Mouse (Mus musculus) heart, embryonic 14.5 days (tissue): Measurements from ENCODE around the gene Nexn. TPM values are rescaled to one million over a fixed set of nuclear protein-coding genes. Genes with fewer than 3 reads are reported as not detected.

Source experiments
- ATAC-seq: fragments of 200-750 bp; cut with Nextera tagmentation; 2 replicates; pipeline ENCODE4 v1.8.0; 2017; ENCODE audit warnings: low read depth, moderate TSS enrichment; ENCODE audit not compliant: insufficient number of reproducible peaks, insufficient read depth, low FRiP score
- H3K27ac ChIP-seq, 2 experiments: fragments of 200-500 bp in 1 of 2; fragments of 300-500 bp in 1 of 2; sonication (generic) in 1 of 2; replicated peaks in 1 of 2; 2 replicates each; pipeline ENCODE4 v1.5.1; 2012 to 2014; ENCODE audit warnings: low read depth in 2 of 2, low read length in 2 of 2, control low read depth in 1 of 2, mild to moderate bottlenecking in 1 of 2, mixed read lengths in 1 of 2; ENCODE audit not compliant: control insufficient read depth in 1 of 2, insufficient read depth in 1 of 2
- H3K27me3 ChIP-seq: fragments of 300-500 bp; sonication (generic); 2 replicates; pipeline ENCODE4 v1.6.1; 2014; ENCODE audit warnings: mild to moderate bottlenecking, low read length, control low read depth; ENCODE audit not compliant: control insufficient read depth, insufficient read depth
- H3K36me3 ChIP-seq: fragments of 300-500 bp; sonication (generic); 2 replicates; pipeline ENCODE4 v1.6.1; 2014; ENCODE audit warnings: mild to moderate bottlenecking, control low read depth, low read length, mixed read lengths; ENCODE audit not compliant: control insufficient read depth, insufficient read depth
- H3K4me1 ChIP-seq, 2 experiments: fragments of 200-500 bp in 1 of 2; fragments of 300-500 bp in 1 of 2; sonication (generic) in 1 of 2; 2 replicates each; pipeline ENCODE4 v1.6.1; 2012 to 2014; ENCODE audit warnings: low read length in 2 of 2, control low read depth in 1 of 2, mixed read lengths in 1 of 2; ENCODE audit not compliant: control insufficient read depth in 2 of 2, insufficient read depth in 2 of 2
- H3K4me2 ChIP-seq: fragments of 300-500 bp; sonication (generic); 2 replicates; pipeline ENCODE4 v1.6.1; 2014; ENCODE audit warnings: mild to moderate bottlenecking, low read length
- H3K4me3 ChIP-seq, 2 experiments: fragments of 200-500 bp in 1 of 2; fragments of 300-500 bp in 1 of 2; sonication (generic) in 1 of 2; 2 replicates each; pipeline ENCODE4 v1.5.1; 2012 to 2014; ENCODE audit warnings: low read length in 2 of 2, mild to moderate bottlenecking in 2 of 2, control low read depth in 1 of 2, low read depth in 1 of 2, moderate library complexity in 1 of 2; ENCODE audit not compliant: control insufficient read depth in 1 of 2, insufficient read depth in 1 of 2
- H3K9ac ChIP-seq: fragments of 300-500 bp; sonication (generic); 2 replicates; pipeline ENCODE4 v1.6.1; 2014; ENCODE audit warnings: mild to moderate bottlenecking, low read length
- H3K9me3 ChIP-seq: fragments of 300-500 bp; sonication (generic); 2 replicates; pipeline ENCODE4 v1.6.1; 2016; ENCODE audit warnings: low read length, control low read depth; ENCODE audit not compliant: control insufficient read depth
- WGBS: fragments of 180-500 bp; shearing (Covaris S2); extraction: QIAGEN DNeasy Blood & Tissue Kit; methylation state at CpG from one replicate; pipeline ENCODE4 v1.1.7; 2014; 5-methylcytosine and 5-hydroxymethylcytosine counted together
- polyA plus RNA-seq: library from polyadenylated mRNA; unstranded; fragments of >200 nt; fragmentation: Nextera tagmentation; extraction: Ambion mirVana; gene quantifications from 2 replicates; pipeline ENCODE4 v1.2.1, GENCODE M21; 2014

Gene Nexn
- polyA plus RNA-seq, 1 experiment from 2014 or later, result 238 TPM

- Histone ChIP-seq H3K4me3 (no peak overlapping the region), H3K27me3 (no peaks in the 10 kb centered on the region), H3K27ac (peak overlapping the region; percentile 98 to 99), H3K4me1 (peaks cover 35 to 57% of the 10 kb centered on the region in 2 experiments), H3K9ac (peak overlapping the region; percentile 66), H3K36me3 (0 out of 2 replicates have a peak, but pooled peaks cover 7% of the 10 kb centered on the region), H3K9me3 (peaks cover 3% of the 10 kb centered on the region; the same call in 1 of the 2 replicates), H3K4me2 (peak overlapping the region; percentile 38)
- 7% methylated on average over 6 of the region's 6 CpGs for WGBS
- peak; percentile 88 for ATAC-seq
Observed at GRCm38 (mm10) chr3:152304093-152304815, 38.1 kb upstream of the Nexn start.

- peak overlapping the region; percentile 98 to 99 for H3K27ac ChIP-seq
Observed at GRCm38 (mm10) chr3:152302991-152303390, 36.8 kb upstream of the Nexn start.

GRCm38 (mm10) chr3:152300376-152301337 is 34.5 kb upstream of the Nexn start:
- Histone ChIP-seq H3K27ac (no peak overlapping the region), H3K27me3 (no peaks in the 10 kb centered on the region), H3K4me2 (no peak overlapping the region), H3K9me3 (peaks cover 3% of the 10 kb centered on the region; the same call in 1 of the 2 replicates), H3K4me1 (peaks cover 18 to 28% of the 10 kb centered on the region in 2 experiments), H3K4me3 (no peak overlapping the region), H3K36me3 (peaks cover 26% of the 10 kb centered on the region), H3K9ac (no peak overlapping the region)
- ATAC-seq, result no peak
- 91% methylated on average over 14 of the region's 14 CpGs for WGBS

More at GRCm38 (mm10) chr3:152302991-152303390, 36.8 kb upstream of the Nexn start:
- 39% methylated on average over 9 of the region's 9 CpGs for WGBS
- no peak overlapping the region for H3K4me3 ChIP-seq
- 0 out of 2 replicates have a peak, but pooled peaks cover 10% of the 10 kb centered on the region for H3K36me3 ChIP-seq
- no peak for ATAC-seq
- peaks cover 28 to 46% of the 10 kb centered on the region in 2 experiments for H3K4me1 ChIP-seq
- peaks cover 3% of the 10 kb centered on the region; the same call in 1 of the 2 replicates for H3K9me3 ChIP-seq
- no peak overlapping the region for H3K9ac ChIP-seq
- no peaks in the 10 kb centered on the region for H3K27me3 ChIP-seq
- no peak overlapping the region for H3K4me2 ChIP-seq

GRCm38 (mm10) chr3:152295896-152296295 is 29.7 kb upstream of the Nexn start:
- WGBS, result 98% methylated on average over 5 of the region's 5 CpGs
- Histone ChIP-seq H3K4me2 (no peak overlapping the region), H3K4me3 (no peak overlapping the region), H3K36me3 (peaks cover 33% of the 10 kb centered on the region), H3K27ac (no peak overlapping the region), H3K9ac (no peak overlapping the region), H3K9me3 (peaks cover under 1% of the 10 kb centered on the region; the same call in 1 of the 2 replicates), H3K4me1 (peaks cover 11 to 12% of the 10 kb centered on the region in 2 experiments), H3K27me3 (no peaks in the 10 kb centered on the region)
- ATAC-seq, result no peak

- WGBS, result 59% methylated on average over 3 of the region's 3 CpGs
- Histone ChIP-seq H3K4me3 (no peak overlapping the region), H3K27ac (peak overlapping the region; percentile 69 to 72; a peak in 2 of 4 replicates), H3K27me3 (no peaks in the 10 kb centered on the region), H3K36me3 (peaks cover 42% of the 10 kb centered on the region), H3K9ac (no peak overlapping the region), H3K9me3 (no peaks in the 10 kb centered on the region), H3K4me1 (peaks cover 11 to 12% of the 10 kb centered on the region in 2 experiments), H3K4me2 (no peak overlapping the region)
- ATAC-seq, result no peak
Observed at GRCm38 (mm10) chr3:152294400-152294799, 28.2 kb upstream of the Nexn start.

- 35% methylated on average over 13 of the region's 13 CpGs for WGBS
- peaks cover 43% of the 10 kb centered on the region for H3K36me3 ChIP-seq
- no peak overlapping the region for H3K4me2 ChIP-seq
- peak overlapping the region; percentile 69 to 72 for H3K27ac ChIP-seq
- no peak overlapping the region for H3K4me3 ChIP-seq
- H3K9me3 ChIP-seq, result no peaks in the 10 kb centered on the region
- H3K4me1 ChIP-seq, result peaks cover 11 to 12% of the 10 kb centered on the region in 2 experiments
- no peaks in the 10 kb centered on the region for H3K27me3 ChIP-seq
- H3K9ac ChIP-seq, result 0 out of 2 replicates have a peak overlapping the region, but pooled peaks have one; percentile 6
- no peak for ATAC-seq
Observed at GRCm38 (mm10) chr3:152293530-152294181, 27.5 kb upstream of the Nexn start.

GRCm38 (mm10) chr3:152291895-152292294 is 25.7 kb upstream of the Nexn start:
- Histone ChIP-seq H3K27ac (no peak overlapping the region), H3K4me1 (peaks cover 11 to 12% of the 10 kb centered on the region in 2 experiments), H3K36me3 (peaks cover 54% of the 10 kb centered on the region), H3K27me3 (no peaks in the 10 kb centered on the region), H3K9ac (no peak overlapping the region), H3K9me3 (no peaks in the 10 kb centered on the region), H3K4me3 (no peak overlapping the region), H3K4me2 (no peak overlapping the region)
- no peak for ATAC-seq
- 73% methylated on average over 6 of the region's 6 CpGs for WGBS
